27 mouse cellular contexts compared by ENCODE assay signal in the genomic region with DNA sequence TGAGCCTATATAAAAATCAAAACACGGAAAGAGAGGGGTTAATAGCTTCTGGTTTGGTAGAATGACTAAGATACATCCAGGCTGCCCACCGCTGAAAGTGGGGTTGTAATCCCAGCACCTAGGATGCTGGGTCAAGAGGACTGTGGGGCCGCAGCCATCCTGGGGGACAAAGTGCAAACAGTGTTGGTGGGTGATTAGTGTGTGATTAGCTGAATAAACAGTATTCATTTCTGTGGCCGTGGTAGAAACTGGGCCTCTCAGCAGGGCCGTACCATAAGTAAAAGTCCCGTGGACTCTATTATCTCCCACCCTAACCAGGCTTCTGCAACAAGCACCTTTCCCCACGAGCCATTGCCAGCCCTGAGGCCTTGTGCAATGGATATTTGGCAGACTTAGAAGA. TPM values are rescaled to one million over a fixed set of nuclear protein-coding genes. Genes with fewer than 3 reads are reported as not detected.
"Had no signal": no experiment of that assay in that cellular context is flagged by ENCODE, and none has a peak within 500 bp of the region (broad histone marks: within the 10 kb centered on the region; RNA-seq: fewer than 3 reads in every experiment).

No protein-coding gene starts in this region.

- H3K4me2 ChIP-seq: heart, embryonic 12.5 days; hindbrain, embryonic 12.5 days; hindbrain, embryonic 14.5 days; kidney, embryonic 15.5 days; limb, embryonic 13.5 days; limb, embryonic 15.5 days; liver, embryonic 12.5 days had no signal

- DNase-seq: gastrocnemius, postnatal 14 days; heart, adult 18-20 months; heart, postnatal 10 days; heart, postnatal 4 days; kidney, adult 11 months; kidney, adult 2 months; kidney, adult 9 months; kidney, postnatal 14 days; kidney, postnatal 36 days; layer of hippocampus, adult 9-11 months; layer of hippocampus, postnatal 36 days; left cerebral cortex, postnatal 4 days had no signal

- H3K9me3 ChIP-seq: heart, embryonic 12.5 days; hindbrain, embryonic 10.5 days; hindbrain, embryonic 12.5 days; kidney, embryonic 15.5 days; limb, embryonic 13.5 days; limb, embryonic 15.5 days; liver, embryonic 12.5 days had no signal

- H3K4me3 ChIP-seq: heart, embryonic 12.5 days; hindbrain, embryonic 10.5 days; hindbrain, embryonic 12.5 days; kidney, embryonic 15.5 days; limb, embryonic 13.5 days; limb, embryonic 15.5 days; liver, embryonic 12.5 days had no signal

- H3K4me1 ChIP-seq: heart, embryonic 12.5 days had no signal

- H3K27me3 ChIP-seq: heart, embryonic 12.5 days; hindbrain, embryonic 12.5 days; kidney, embryonic 15.5 days; limb, embryonic 13.5 days; limb, embryonic 15.5 days had no signal

- H3K9ac ChIP-seq: heart, embryonic 12.5 days; hindbrain, embryonic 12.5 days; hindbrain, embryonic 14.5 days; kidney, embryonic 15.5 days; limb, embryonic 13.5 days; limb, embryonic 15.5 days; liver, embryonic 12.5 days; liver, embryonic 14.5 days had no signal

- H3K27ac ChIP-seq: hindbrain, embryonic 10.5 days; hindbrain, embryonic 12.5 days; hindbrain, embryonic 14.5 days; kidney, embryonic 15.5 days; kidney, postnatal 0 days; limb, embryonic 13.5 days; limb, embryonic 15.5 days; liver, embryonic 12.5 days; liver, embryonic 14.5 days had no signal

- ATAC-seq: hindbrain, embryonic 16.5 days; inflammation-experienced regulatory T-cells, adult 6 months; liver, embryonic 12.5 days had no signal

RNA-seq across cellular contexts. Expression of gene Syt2, which starts 12.2 kb away (rescaled TPM):
- total RNA-seq: gastrocnemius, adult 18-20 months; heart, adult 18-20 months; heart, postnatal 25 days; liver, adult 2 months had no signal
- polyA plus RNA-seq: liver, adult 2 months had no signal
